Mouse (Mus musculus): ENCODE measurements around the gene Rad51d. TPM values are rescaled to one million over a fixed set of nuclear protein-coding genes. Genes with fewer than 3 reads are reported as not detected.

Gene Rad51d
- polyA plus RNA-seq, 1 experiment: 9.1 TPM

- TF ChIP-seq USF1 (IDR thresholded peaks at IDR 0.05; ENCODE audit: low read depth): no peak
- TF ChIP-seq SRF (IDR thresholded peaks at IDR 0.05; ENCODE audit: control insufficient read depth, insufficient read length, low read depth): no peak
- no peak for TF ChIP-seq MYOG (IDR thresholded peaks at IDR 0.05; ENCODE audit: control insufficient read depth in 1 of 3, insufficient read depth in 1 of 3, insufficient read length in 2 of 3, low read depth in 2 of 3)
- no peak for TF ChIP-seq MYOD1 (IDR thresholded peaks at IDR 0.05; ENCODE audit: control insufficient read depth in 1 of 3, insufficient read length in 2 of 3, low read depth in 2 of 3)
- no peak for TF ChIP-seq E2F4 (IDR thresholded peaks at IDR 0.05; ENCODE audit: insufficient read depth)
- no peak for TF ChIP-seq POLR2A (IDR thresholded peaks at IDR 0.05; ENCODE audit: insufficient read length, low read depth)
- TF ChIP-seq CEBPB (IDR thresholded peaks at IDR 0.05; ENCODE audit: insufficient read depth, poor library complexity, severe bottlenecking): no peak
- no peak for TF ChIP-seq TCF12 (IDR thresholded peaks at IDR 0.05; ENCODE audit: insufficient read depth, poor library complexity, severe bottlenecking)
- TF ChIP-seq POLR2AphosphoS2 (IDR thresholded peaks at IDR 0.05; ENCODE audit: insufficient read length, low read depth): no peak
- no peak for TF ChIP-seq MAX (IDR thresholded peaks at IDR 0.05; ENCODE audit: low read depth)
- TF ChIP-seq TCF3 (IDR thresholded peaks at IDR 0.05; ENCODE audit: insufficient read length, low read depth): no peak
- no peak for TF ChIP-seq REST (IDR thresholded peaks at IDR 0.05; ENCODE audit: insufficient read depth, insufficient read length)
- Histone ChIP-seq H3K4me2 (ENCODE audit: low read depth) (no peak overlapping the region), H3K4me3 (no peak overlapping the region)
These were observed 59.2 kb downstream of the Rad51d start for GRCm38 (mm10) chr11:82831008-82831893.

GRCm38 (mm10) chr11:82826818-82827217, 63.6 kb downstream of the Rad51d start:
- TF ChIP-seq POLR2A (IDR thresholded peaks at IDR 0.05; ENCODE audit: insufficient read length, low read depth) (no peak), MYOD1 (IDR thresholded peaks at IDR 0.05; ENCODE audit: control insufficient read depth in 1 of 3, insufficient read length in 2 of 3, low read depth in 2 of 3) (no peak)
- H3K79me2 ChIP-seq (ENCODE audit: control insufficient read depth, insufficient read depth): no peaks in the 10 kb centered on the region
- H3K27me3 ChIP-seq (ENCODE audit: control insufficient read depth, insufficient read depth, insufficient read length): no peaks in the 10 kb centered on the region

More at GRCm38 (mm10) chr11:82831008-82831893, 59.2 kb downstream of the Rad51d start:
- Histone ChIP-seq H3K36me3 (ENCODE audit: control insufficient read depth, insufficient read depth) (no peaks in the 10 kb centered on the region), H3K27me3 (ENCODE audit: control insufficient read depth, insufficient read depth, insufficient read length) (no peaks in the 10 kb centered on the region), H3ac (ENCODE audit: control insufficient read depth, insufficient read length) (no peak overlapping the region), H3K79me2 (ENCODE audit: control insufficient read depth, insufficient read depth) (no peaks in the 10 kb centered on the region)

More at GRCm38 (mm10) chr11:82826818-82827217, 63.6 kb downstream of the Rad51d start:
- no peak overlapping the region for H3K4me2 ChIP-seq (ENCODE audit: low read depth)
- H3K4me3 ChIP-seq: no peak overlapping the region
- H3K36me3 ChIP-seq (ENCODE audit: control insufficient read depth, insufficient read depth): no peaks in the 10 kb centered on the region
- no peak overlapping the region for H3ac ChIP-seq (ENCODE audit: control insufficient read depth, insufficient read length)

Other genes starting within 250 kb of the Rad51d start
- gene Cct6b, start 126.3 kb downstream of the Rad51d start, polyA plus RNA-seq (2012; fragmentation: generic; extraction: Trizol): 0.30 TPM
- 13.2 TPM for gene Zfp830, start 126.3 kb downstream of the Rad51d start, polyA plus RNA-seq (2012; fragmentation: generic; extraction: Trizol)
- 16.7 TPM for gene Lig3, start 109.5 kb downstream of the Rad51d start, polyA plus RNA-seq (2012; fragmentation: generic; extraction: Trizol)
- gene Rffl, start 19.4 kb downstream of the Rad51d start, polyA plus RNA-seq (2012; fragmentation: generic; extraction: Trizol): 1.8 TPM
- gene Fndc8, start 1.5 kb upstream of the Rad51d start, polyA plus RNA-seq (2012; fragmentation: generic; extraction: Trizol): 0.04 TPM
- 33.7 TPM for gene Nle1, start 17.8 kb upstream of the Rad51d start, polyA plus RNA-seq (2012; fragmentation: generic; extraction: Trizol)
- 99.6 TPM for gene Unc45b, start 19.9 kb upstream of the Rad51d start, polyA plus RNA-seq (2012; fragmentation: generic; extraction: Trizol)
- gene Slfn5, start 60.7 kb upstream of the Rad51d start, polyA plus RNA-seq (2012; fragmentation: generic; extraction: Trizol): 0.11 TPM
- 0.22 TPM for gene Slfn9, start 101.2 kb upstream of the Rad51d start, polyA plus RNA-seq (2012; fragmentation: generic; extraction: Trizol)
- gene Slfn8, start 130.2 kb upstream of the Rad51d start, polyA plus RNA-seq (2012; fragmentation: generic; extraction: Trizol): not detected
- gene Slfn2, start 174.5 kb upstream of the Rad51d start, polyA plus RNA-seq (2012; fragmentation: generic; extraction: Trizol): 0.11 TPM
- not detected for gene Slfn1, start 226.2 kb upstream of the Rad51d start, polyA plus RNA-seq (2012; fragmentation: generic; extraction: Trizol)

Data from myocyte (in vitro differentiated cells).